Mouse (Mus musculus) adrenal gland (tissue): ENCODE results near the gene Wdr54.

ENCODE experiments used
- intact Hi-C: fragments of 180-260 bp; cut with DNase I; formaldehyde crosslinking; loops from one replicate; pipeline ENCODE4 v1.15.1; 2025

Gene Wdr54

GRCm38 (mm10) chr6:83132176-83132919 lies 23.8 kb downstream of the Wdr54 start:
- intact Hi-C loops = no loop called here

GRCm38 (mm10) chr6:83131469-83132034 lies 24.6 kb downstream of the Wdr54 start:
- intact Hi-C loops = no loop called here

- intact Hi-C loops = no loop called here
Observed at GRCm38 (mm10) chr6:83127419-83127818, 28.8 kb downstream of the Wdr54 start.

GRCm38 (mm10) chr6:83125331-83125730 lies 30.9 kb downstream of the Wdr54 start, which contains the start of gene Ino80b:
Gene Ino80b (minus strand): TSS chr6:83125431.
- intact Hi-C loops = no loop called here

GRCm38 (mm10) chr6:83124851-83125312 lies 31.3 kb downstream of the Wdr54 start:
- intact Hi-C loops = loop anchor here (5.0 kb wide), 1 partner anchor 32 kb away; the partner anchor contains the start of genes 1700003E16Rik and Wdr54

- intact Hi-C loops = loop anchor here (5.0 kb wide), 1 partner anchor 34 kb away; the partner anchor contains the start of genes 1700003E16Rik and Wdr54
Observed at GRCm38 (mm10) chr6:83122961-83123360, 33.2 kb downstream of the Wdr54 start.

GRCm38 (mm10) chr6:83121863-83122710 lies 34.1 kb downstream of the Wdr54 start:
- intact Hi-C loops = loop anchor here (5.0 kb wide), 1 partner anchor 35 kb away; the partner anchor contains the start of genes 1700003E16Rik and Wdr54

GRCm38 (mm10) chr6:83120930-83121862 lies 35.0 kb downstream of the Wdr54 start, which contains the start of gene Wbp1:
Gene Wbp1 (minus strand): TSS chr6:83121559.
- intact Hi-C loops = loop anchor here (5.0 kb wide), 1 partner anchor 36 kb away; the partner anchor contains the start of genes 1700003E16Rik and Wdr54

GRCm38 (mm10) chr6:83119734-83120051 lies 36.5 kb downstream of the Wdr54 start:
- intact Hi-C loops = loop anchor here (5.0 kb wide), 1 partner anchor 38 kb away; the partner anchor contains the start of genes 1700003E16Rik and Wdr54

- intact Hi-C loops = no loop called here
Observed at GRCm38 (mm10) chr6:83118825-83119733, 37.1 kb downstream of the Wdr54 start.

GRCm38 (mm10) chr6:83118369-83118768 lies 37.8 kb downstream of the Wdr54 start:
- intact Hi-C loops = no loop called here

- intact Hi-C loops = no loop called here
Observed at GRCm38 (mm10) chr6:83117616-83118015, 38.6 kb downstream of the Wdr54 start.

- intact Hi-C loops = no loop called here
Observed at GRCm38 (mm10) chr6:83117165-83117438, 39.1 kb downstream of the Wdr54 start.

- intact Hi-C loops = no loop called here
Observed at GRCm38 (mm10) chr6:83116373-83117164, 39.6 kb downstream of the Wdr54 start.

GRCm38 (mm10) chr6:83115682-83116372 lies 40.4 kb downstream of the Wdr54 start:
- intact Hi-C loops = no loop called here

GRCm38 (mm10) chr6:83115011-83115671 lies 41.1 kb downstream of the Wdr54 start, which contains the start of gene Mogs:
Gene Mogs (plus strand): TSS chr6:83115496.
- intact Hi-C loops = no loop called here

- intact Hi-C loops = loop anchor here (5.0 kb wide), 1 partner anchor 34 kb away; the partner anchor contains the start of gene Pcgf1
Observed at GRCm38 (mm10) chr6:83111510-83112136, 44.6 kb downstream of the Wdr54 start.
